Mouse (Mus musculus) heart, adult 2 months (tissue): Measurements from ENCODE around the gene Tmem11. TPM values are rescaled to one million over a fixed set of nuclear protein-coding genes. Genes with fewer than 3 reads are reported as not detected.
A peak's percentile ranks its signal among the peaks of the same experiment; 100 is the strongest.
"Not testable (repeated sequence)": the region's sequence is repeated elsewhere in the genome, so short reads cannot be mapped to it uniquely, and the experiment has no call there.

Source experiments
- DNase-seq, 2 experiments: peaks; one replicate each; pipeline ENCODE4 v3.0.0; 2021
- H3K27ac ChIP-seq: fragments of 200-600 bp; 2 replicates; pipeline ENCODE4 v1.8.1; 2022
- H3K27me3 ChIP-seq: fragments of 200-500 bp; 2 replicates; pipeline ENCODE4 v1.6.1; 2012; ENCODE audit warnings: mild to moderate bottlenecking, low read length, inconsistent platforms, mixed read lengths; ENCODE audit not compliant: control insufficient read depth, insufficient read depth
- H3K36me3 ChIP-seq: fragments of 200-500 bp; 2 replicates; pipeline ENCODE4 v1.6.1; 2012; ENCODE audit warnings: low read length, inconsistent platforms; ENCODE audit not compliant: control insufficient read depth, insufficient read depth
- H3K4me1 ChIP-seq: fragments of 200-500 bp; 2 replicates; pipeline ENCODE4 v1.6.1; 2011; ENCODE audit warnings: low read length; ENCODE audit not compliant: control insufficient read depth, insufficient read depth
- H3K4me3 ChIP-seq: fragments of 200-600 bp; 2 replicates; pipeline ENCODE4 v1.8.1; 2022
- H3K79me2 ChIP-seq: fragments of 200-500 bp; replicated peaks from 2 replicates; pipeline ENCODE4 v1.6.1; 2012; ENCODE audit warnings: mild to moderate bottlenecking, inconsistent platforms, low read length, moderate library complexity, mixed read lengths; ENCODE audit not compliant: control insufficient read depth, insufficient read depth
- H3K9ac ChIP-seq: fragments of 200-500 bp; 2 replicates; pipeline ENCODE4 v1.6.1; 2012; ENCODE audit warnings: low read depth, mild to moderate bottlenecking, control low read depth, inconsistent platforms, low read length, mixed read lengths
- CTCF ChIP-seq: fragments of 200-600 bp; IDR thresholded peaks from 2 replicates; pipeline ENCODE4 v1.8.1; 2022; ENCODE audit warnings: antibody characterized with exemption, mild to moderate bottlenecking, moderate library complexity
- EP300 ChIP-seq: fragments of 200-500 bp; IDR thresholded peaks from 2 replicates; pipeline ENCODE4 v1.6.1; 2011; ENCODE audit warnings: low read depth, low read length, control low read depth; ENCODE audit not compliant: insufficient read depth
- POLR2A ChIP-seq: fragments of 200-500 bp; IDR thresholded peaks from 2 replicates; pipeline ENCODE4 v1.6.1; 2011; ENCODE audit warnings: mild to moderate bottlenecking, low read depth, low read length, control low read depth; ENCODE audit not compliant: insufficient read depth
- WGBS: fragments of 180-500 bp; shearing (Covaris S2); methylation state at CpG from one replicate; pipeline ENCODE4 v1.1.7; 2018; 5-methylcytosine and 5-hydroxymethylcytosine counted together
- intact Hi-C: fragments of 180-260 bp; cut with DNase I; formaldehyde crosslinking; loops from one replicate; pipeline ENCODE4 v1.15.1; 2025
- polyA plus RNA-seq: library from polyadenylated mRNA; depleted of rRNA; stranded (reverse); fragments of >200 nt; gene quantifications from 2 replicates; pipeline ENCODE4 v1.2.3, GENCODE M21; 2012
- total RNA-seq, 2 experiments: library from RNA; stranded (reverse); gene quantifications; 2 replicates each; pipeline ENCODE4 v1.2.3; 2021

The Tmem11 gene
- total and polyA plus RNA-seq, 3 experiments = 28.3 to 59.6 (median 31.4) TPM

- TF ChIP-seq POLR2A (no peak), EP300 (no peak), CTCF (no peak)
- Histone ChIP-seq H3K36me3 (peaks cover under 1% of the 10 kb centered on the region; the same call in 1 of the 2 replicates), H3K27me3 (no peaks in the 10 kb centered on the region), H3K27ac (no peak overlapping the region), H3K79me2 (peaks cover 12% of the 10 kb centered on the region), H3K4me1 (peaks cover 18% of the 10 kb centered on the region), H3K4me3 (no peak overlapping the region), H3K9ac (no peak overlapping the region)
- DNase-seq = no peak
- intact Hi-C loops = no loop called here
- 80% methylated on average over 4 of the region's 4 CpGs for WGBS
Observed at GRCm38 (mm10) chr11:60880559-60880958, 1.5 kb upstream of the Tmem11 start.

- no peaks in the 10 kb centered on the region for H3K27me3 ChIP-seq
- H3K9ac ChIP-seq = peak overlapping the region; percentile 67
- H3K36me3 ChIP-seq = peaks cover 3% of the 10 kb centered on the region; the same call in 1 of the 2 replicates
- peaks cover 19% of the 10 kb centered on the region for H3K4me1 ChIP-seq
- peak overlapping the region; percentile 93 for H3K27ac ChIP-seq
- WGBS = under 1% methylated on average over 11 of the region's 11 CpGs
- intact Hi-C loops = loop anchor here (2.0 kb wide), 2 partner anchors 49 to 103 kb away; partner anchors contain the start of genes Dhrs7b, Smcr8 and Top3a
- TF ChIP-seq EP300 (no peak), CTCF (peak; percentile 79)
- peaks cover 15% of the 10 kb centered on the region for H3K79me2 ChIP-seq
- peak overlapping the region; percentile 99 for H3K4me3 ChIP-seq
- DNase-seq = peak; percentile 41 to 47
Observed at GRCm38 (mm10) chr11:60879423-60879822, 351 bp upstream of the Tmem11 start.

- Histone ChIP-seq H3K36me3 (peaks cover 3% of the 10 kb centered on the region; the same call in 1 of the 2 replicates), H3K4me3 (peak overlapping the region; percentile 99), H3K4me1 (peaks cover 23% of the 10 kb centered on the region), H3K27ac (peak overlapping the region; percentile 93), H3K9ac (peak overlapping the region; percentile 87), H3K79me2 (peaks cover 19% of the 10 kb centered on the region), H3K27me3 (no peaks in the 10 kb centered on the region)
- DNase-seq = peak in 1 of 2 experiments; percentile 76
- TF ChIP-seq EP300 = no peak
- peak; percentile 57 for TF ChIP-seq CTCF
- no peak for TF ChIP-seq POLR2A
- intact Hi-C loops = loop anchor here (2.0 kb wide), 2 partner anchors 47 to 101 kb away; partner anchors contain the start of genes Dhrs7b, Smcr8 and Top3a
- 1% methylated on average over 52 of the region's 52 CpGs for WGBS
Observed at GRCm38 (mm10) chr11:60878056-60878612, 938 bp downstream of the Tmem11 start.

GRCm38 (mm10) chr11:60873101-60873500 lies 6.0 kb downstream of the Tmem11 start:
- 52% methylated on average over 6 of the region's 6 CpGs for WGBS
- Histone ChIP-seq H3K79me2 (peaks cover 30% of the 10 kb centered on the region), H3K9ac (no peak overlapping the region), H3K27ac (no peak overlapping the region), H3K27me3 (no peaks in the 10 kb centered on the region), H3K4me1 (peaks cover 38% of the 10 kb centered on the region), H3K36me3 (peaks cover 3% of the 10 kb centered on the region), H3K4me3 (no peak overlapping the region)
- TF ChIP-seq POLR2A (no peak), CTCF (no peak)
- no peak for DNase-seq
- intact Hi-C loops = no loop called here

- no peak for DNase-seq
- Histone ChIP-seq H3K36me3 (peaks cover 3% of the 10 kb centered on the region), H3K4me1 (peaks cover 37% of the 10 kb centered on the region), H3K9ac (no peak overlapping the region), H3K4me3 (no peak overlapping the region), H3K27me3 (no peaks in the 10 kb centered on the region), H3K27ac (no peak overlapping the region), H3K79me2 (peaks cover 24% of the 10 kb centered on the region)
- TF ChIP-seq CTCF (no peak), EP300 (no peak), POLR2A (no peak)
- intact Hi-C loops = no loop called here
- 43% methylated on average over 4 of the region's 4 CpGs for WGBS
Observed at GRCm38 (mm10) chr11:60871409-60871808, 7.7 kb downstream of the Tmem11 start.

- peaks cover 31% of the 10 kb centered on the region for H3K4me1 ChIP-seq
- 66% methylated on average over 6 of the region's 6 CpGs for WGBS
Observed at GRCm38 (mm10) chr11:60869471-60869870, 9.6 kb downstream of the Tmem11 start.

More at GRCm38 (mm10) chr11:60869471-60869870, 9.6 kb downstream of the Tmem11 start:
- H3K9ac ChIP-seq, DNase-seq, H3K36me3 ChIP-seq, H3K27ac ChIP-seq, H3K27me3 ChIP-seq, intact Hi-C loops, H3K4me3 ChIP-seq: not testable (repeated sequence)
- peaks cover 15% of the 10 kb centered on the region for H3K79me2 ChIP-seq
